Mouse (Mus musculus) lung, adult 18-20 months (tissue): ENCODE data around the gene Gm39115.
A peak's percentile ranks its signal among the peaks of the same experiment; 100 is the strongest.

Experiments used
- DNase-seq, 2 experiments: peaks; one replicate each; pipeline ENCODE4 v3.0.0; 2022; ENCODE audit warnings: mixed read lengths in 2 of 2

Gene Gm39115

GRCm38 (mm10) chr7:142095183-142095931 lies 40.5 kb downstream of the Gm39115 start, which contains the start of gene Dusp8:
TSS of gene Dusp8 (minus strand) at chr7:142095843.
- peak; percentile 91 to 94 for DNase-seq

- DNase-seq: peak; percentile 37 to 42
Measured at GRCm38 (mm10) chr7:142094301-142095143, 41.3 kb downstream of the Gm39115 start.

GRCm38 (mm10) chr7:142093696-142094240 lies 42.1 kb downstream of the Gm39115 start:
- no peak for DNase-seq

GRCm38 (mm10) chr7:142092991-142093390 lies 42.8 kb downstream of the Gm39115 start:
- no peak for DNase-seq

GRCm38 (mm10) chr7:142091848-142092247 lies 44.0 kb downstream of the Gm39115 start:
- no peak for DNase-seq

GRCm38 (mm10) chr7:142089648-142090447 lies 46.0 kb downstream of the Gm39115 start:
- DNase-seq: no peak

GRCm38 (mm10) chr7:142088886-142089285 lies 46.9 kb downstream of the Gm39115 start:
- peak in 1 of 2 experiments; percentile 24 for DNase-seq

- no peak for DNase-seq
Measured at GRCm38 (mm10) chr7:142087069-142087652, 48.7 kb downstream of the Gm39115 start.

- DNase-seq: no peak
Measured at GRCm38 (mm10) chr7:142086159-142086905, 49.5 kb downstream of the Gm39115 start.
